Mouse (Mus musculus) kidney, postnatal 0 days (tissue): Measurements from ENCODE around the gene Cela3a. TPM values are rescaled to one million over a fixed set of nuclear protein-coding genes. Genes with fewer than 3 reads are reported as not detected.
A peak's percentile ranks its signal among the peaks of the same experiment; 100 is the strongest.

ENCODE experiments used
- ATAC-seq: fragments of 200-750 bp; cut with Nextera tagmentation; replicated peaks from 2 replicates; pipeline ENCODE4 v1.8.0; 2017; ENCODE audit warnings: low read depth, moderate number of reproducible peaks, moderate TSS enrichment, moderate library complexity; ENCODE audit not compliant: low FRiP score
- DNase-seq: peaks from one replicate; pipeline ENCODE4 v3.0.0-alpha.2; 2016; ENCODE audit warnings: low spot score
- H3K27ac ChIP-seq: fragments of 300-500 bp; sonication (generic); 2 replicates; pipeline ENCODE4 v1.5.1; 2014; ENCODE audit warnings: mild to moderate bottlenecking
- H3K27me3 ChIP-seq: fragments of 300-500 bp; sonication (generic); 2 replicates; pipeline ENCODE4 v1.6.1; 2014; ENCODE audit warnings: low read length, mixed read lengths; ENCODE audit not compliant: insufficient read depth
- H3K36me3 ChIP-seq: fragments of 300-500 bp; sonication (generic); 2 replicates; pipeline ENCODE4 v1.6.1; 2014; ENCODE audit warnings: low read length, mixed read lengths; ENCODE audit not compliant: insufficient read depth
- H3K4me1 ChIP-seq: fragments of 300-500 bp; sonication (generic); replicated peaks from 2 replicates; pipeline ENCODE4 v1.6.1; 2014; ENCODE audit warnings: antibody characterized with exemption, low read length, mixed read lengths; ENCODE audit not compliant: insufficient read depth
- H3K4me2 ChIP-seq: fragments of 300-500 bp; sonication (generic); 2 replicates; pipeline ENCODE4 v1.6.1; 2014; ENCODE audit warnings: mild to moderate bottlenecking, low read length, moderate library complexity, mixed read lengths
- H3K4me3 ChIP-seq: fragments of 300-500 bp; sonication (generic); replicated peaks from 2 replicates; pipeline ENCODE4 v1.5.1; 2014; ENCODE audit warnings: low read depth, low read length
- H3K9ac ChIP-seq: fragments of 300-500 bp; sonication (generic); 2 replicates; pipeline ENCODE4 v1.6.1; 2014; ENCODE audit warnings: low read depth, low read length
- H3K9me3 ChIP-seq: fragments of 300-500 bp; sonication (generic); replicated peaks from 2 replicates; pipeline ENCODE4 v1.6.1; 2016; ENCODE audit warnings: low read length, inconsistent platforms, mixed read lengths
- CTCF ChIP-seq: IDR thresholded peaks from 2 replicates; pipeline ENCODE4 v1.5.1; 2016; ENCODE audit warnings: antibody characterized with exemption, low read depth, mild to moderate bottlenecking, moderate library complexity
- WGBS: fragments of 180-500 bp; shearing (Covaris S2); extraction: QIAGEN DNeasy Blood & Tissue Kit; methylation state at CpG from one replicate; pipeline ENCODE4 v1.1.7; 2014; 5-methylcytosine and 5-hydroxymethylcytosine counted together
- polyA plus RNA-seq: library from polyadenylated mRNA; unstranded; fragments of >200 nt; fragmentation: Nextera tagmentation; extraction: Ambion mirVana; gene quantifications from 2 replicates; pipeline ENCODE4 v1.2.1, GENCODE M21; 2015

The Cela3a gene
- polyA plus RNA-seq, 1 experiment from 2014 or later, result not detected

- 38% methylated on average over 5 of the region's 5 CpGs for WGBS
- TF ChIP-seq CTCF, result no peak
- H3K4me2 ChIP-seq, result peak overlapping the region; percentile 16; the same call in 1 of the 2 replicates
- peaks cover 5% of the 10 kb centered on the region; the same call in 1 of the 2 replicates for H3K4me1 ChIP-seq
- ATAC-seq (no peak), DNase-seq (peak; percentile 80)
- H3K9me3 ChIP-seq, result no peaks in the 10 kb centered on the region
- no peak overlapping the region for H3K4me3 ChIP-seq
- no peaks in the 10 kb centered on the region for H3K36me3 ChIP-seq
- H3K9ac ChIP-seq, result no peak overlapping the region
- H3K27me3 ChIP-seq, result no peaks in the 10 kb centered on the region
- peak overlapping the region; percentile 64 for H3K27ac ChIP-seq
Observed at GRCm38 (mm10) chr4:137367275-137368088, 42.1 kb downstream of the Cela3a start.

GRCm38 (mm10) chr4:137366097-137366496, 43.5 kb downstream of the Cela3a start:
- H3K27ac ChIP-seq, result no peak overlapping the region
- no peak overlapping the region for H3K4me3 ChIP-seq
- H3K4me1 ChIP-seq, result peaks cover 5% of the 10 kb centered on the region; the same call in 1 of the 2 replicates
- no peaks in the 10 kb centered on the region for H3K36me3 ChIP-seq
- 80% methylated on average over 4 of the region's 4 CpGs for WGBS
- ATAC-seq, result no peak
- no peak overlapping the region for H3K4me2 ChIP-seq
- H3K27me3 ChIP-seq, result no peaks in the 10 kb centered on the region
- H3K9ac ChIP-seq, result no peak overlapping the region
- no peak for TF ChIP-seq CTCF
- DNase-seq, result no peak
- no peaks in the 10 kb centered on the region for H3K9me3 ChIP-seq

GRCm38 (mm10) chr4:137365356-137366062, 44.1 kb downstream of the Cela3a start:
- Histone ChIP-seq H3K9me3 (no peaks in the 10 kb centered on the region), H3K4me3 (no peak overlapping the region), H3K27ac (no peak overlapping the region), H3K27me3 (no peaks in the 10 kb centered on the region), H3K4me1 (peaks cover 3% of the 10 kb centered on the region; the same call in 1 of the 2 replicates), H3K4me2 (no peak overlapping the region), H3K36me3 (no peaks in the 10 kb centered on the region), H3K9ac (no peak overlapping the region)
- 84% methylated on average over 19 of the region's 19 CpGs for WGBS
- ATAC-seq, result no peak
- no peak for DNase-seq
- no peak for TF ChIP-seq CTCF

- no peak overlapping the region for H3K9ac ChIP-seq
Observed at GRCm38 (mm10) chr4:137364826-137365225, 44.8 kb downstream of the Cela3a start.

GRCm38 (mm10) chr4:137360996-137361395, 48.6 kb downstream of the Cela3a start:
- 67% methylated on average over 3 of the region's 3 CpGs for WGBS
- Histone ChIP-seq H3K4me3 (no peak overlapping the region), H3K27ac (no peak overlapping the region), H3K27me3 (no peaks in the 10 kb centered on the region), H3K4me2 (no peak overlapping the region), H3K36me3 (no peaks in the 10 kb centered on the region), H3K9ac (no peak overlapping the region), H3K4me1 (no peaks in the 10 kb centered on the region), H3K9me3 (no peaks in the 10 kb centered on the region)
- ATAC-seq (no peak), DNase-seq (no peak)
- TF ChIP-seq CTCF, result no peak

More at GRCm38 (mm10) chr4:137364826-137365225, 44.8 kb downstream of the Cela3a start:
- H3K4me1 ChIP-seq, result no peaks in the 10 kb centered on the region; the same call in 1 of the 2 replicates
- no peaks in the 10 kb centered on the region for H3K27me3 ChIP-seq
- no peaks in the 10 kb centered on the region for H3K36me3 ChIP-seq
- no peak overlapping the region for H3K27ac ChIP-seq
- DNase-seq, result no peak
- ATAC-seq, result no peak
- H3K4me3 ChIP-seq, result no peak overlapping the region
- WGBS, result 88% methylated on average over 6 of the region's 6 CpGs
- TF ChIP-seq CTCF, result no peak
- H3K9me3 ChIP-seq, result no peaks in the 10 kb centered on the region
- H3K4me2 ChIP-seq, result no peak overlapping the region

- DNase-seq, result no peak
- Histone ChIP-seq H3K36me3 (no peaks in the 10 kb centered on the region), H3K9me3 (no peaks in the 10 kb centered on the region), H3K27ac (no peak overlapping the region; the same call in 1 of the 2 replicates), H3K9ac (no peak overlapping the region), H3K4me3 (no peak overlapping the region), H3K4me2 (no peak overlapping the region), H3K4me1 (peaks cover 10% of the 10 kb centered on the region), H3K27me3 (no peaks in the 10 kb centered on the region)
- 51% methylated on average over 14 of the region's 14 CpGs for WGBS
- no peak for TF ChIP-seq CTCF
- ATAC-seq, result no peak
Observed at GRCm38 (mm10) chr4:137358291-137359002, 51.1 kb downstream of the Cela3a start.
